Mouse (Mus musculus) liver, embryonic 11.5 days (tissue): ENCODE data around the gene Hist2h2be. TPM values are rescaled to one million over a fixed set of nuclear protein-coding genes. Genes with fewer than 3 reads are reported as not detected.
"Not testable (repeated sequence)": the region's sequence is repeated elsewhere in the genome, so short reads cannot be mapped to it uniquely, and the experiment has no call there.

ENCODE experiments used
- ATAC-seq: fragments of 200-750 bp; cut with Nextera tagmentation; replicated peaks from 2 replicates; pipeline ENCODE4 v1.8.0; 2017; ENCODE audit warnings: moderate number of reproducible peaks, mild to moderate bottlenecking, moderate TSS enrichment, moderate library complexity; ENCODE audit not compliant: low FRiP score
- DNase-seq: peaks from one replicate; pipeline ENCODE4 v3.0.0-alpha.2; 2017; ENCODE audit warnings: low spot score
- H3K27ac ChIP-seq: fragments of 300-500 bp; sonication (generic); 2 replicates; pipeline ENCODE4 v1.5.1; 2014; ENCODE audit warnings: mild to moderate bottlenecking, low read depth, low read length, control low read depth
- H3K27me3 ChIP-seq: fragments of 300-500 bp; sonication (generic); replicated peaks from 2 replicates; pipeline ENCODE4 v1.6.1; 2014; ENCODE audit warnings: low read length, mixed read lengths; ENCODE audit not compliant: control insufficient read depth, insufficient read depth
- H3K36me3 ChIP-seq: fragments of 300-500 bp; sonication (generic); 2 replicates; pipeline ENCODE4 v1.6.1; 2014; ENCODE audit warnings: mild to moderate bottlenecking, low read length, moderate library complexity, mixed read lengths; ENCODE audit not compliant: control insufficient read depth, insufficient read depth
- H3K4me1 ChIP-seq: fragments of 300-500 bp; sonication (generic); replicated peaks from 2 replicates; pipeline ENCODE4 v1.6.1; 2014; ENCODE audit warnings: low read length, mixed read lengths; ENCODE audit not compliant: control insufficient read depth, insufficient read depth
- H3K4me2 ChIP-seq: fragments of 300-500 bp; sonication (generic); 2 replicates; pipeline ENCODE4 v1.6.1; 2014; ENCODE audit warnings: mild to moderate bottlenecking, control low read depth, moderate library complexity
- H3K4me3 ChIP-seq: fragments of 300-500 bp; sonication (generic); 2 replicates; pipeline ENCODE4 v1.5.1; 2014; ENCODE audit warnings: low read depth, low read length, control low read depth
- H3K9ac ChIP-seq: fragments of 300-500 bp; sonication (generic); 2 replicates; pipeline ENCODE4 v1.6.1; 2014; ENCODE audit warnings: low read depth, low read length, control low read depth
- H3K9me3 ChIP-seq: fragments of 300-500 bp; sonication (generic); 2 replicates; pipeline ENCODE4 v1.6.1; 2016; ENCODE audit warnings: low read length, inconsistent platforms, mixed read lengths; ENCODE audit not compliant: control insufficient read depth
- WGBS: fragments of 180-500 bp; shearing (Covaris S2); extraction: QIAGEN DNeasy Blood & Tissue Kit; methylation state at CpG from one replicate; pipeline ENCODE4 v1.1.7; 2014; 5-methylcytosine and 5-hydroxymethylcytosine counted together
- polyA plus RNA-seq: library from polyadenylated mRNA; unstranded; fragments of >200 nt; fragmentation: Nextera tagmentation; extraction: Ambion mirVana; gene quantifications from 2 replicates; pipeline ENCODE4 v1.2.1, GENCODE M21; 2014

Gene Hist2h2be
- polyA plus RNA-seq, 1 experiment from 2014 or later, result 7.7 TPM

DNA sequence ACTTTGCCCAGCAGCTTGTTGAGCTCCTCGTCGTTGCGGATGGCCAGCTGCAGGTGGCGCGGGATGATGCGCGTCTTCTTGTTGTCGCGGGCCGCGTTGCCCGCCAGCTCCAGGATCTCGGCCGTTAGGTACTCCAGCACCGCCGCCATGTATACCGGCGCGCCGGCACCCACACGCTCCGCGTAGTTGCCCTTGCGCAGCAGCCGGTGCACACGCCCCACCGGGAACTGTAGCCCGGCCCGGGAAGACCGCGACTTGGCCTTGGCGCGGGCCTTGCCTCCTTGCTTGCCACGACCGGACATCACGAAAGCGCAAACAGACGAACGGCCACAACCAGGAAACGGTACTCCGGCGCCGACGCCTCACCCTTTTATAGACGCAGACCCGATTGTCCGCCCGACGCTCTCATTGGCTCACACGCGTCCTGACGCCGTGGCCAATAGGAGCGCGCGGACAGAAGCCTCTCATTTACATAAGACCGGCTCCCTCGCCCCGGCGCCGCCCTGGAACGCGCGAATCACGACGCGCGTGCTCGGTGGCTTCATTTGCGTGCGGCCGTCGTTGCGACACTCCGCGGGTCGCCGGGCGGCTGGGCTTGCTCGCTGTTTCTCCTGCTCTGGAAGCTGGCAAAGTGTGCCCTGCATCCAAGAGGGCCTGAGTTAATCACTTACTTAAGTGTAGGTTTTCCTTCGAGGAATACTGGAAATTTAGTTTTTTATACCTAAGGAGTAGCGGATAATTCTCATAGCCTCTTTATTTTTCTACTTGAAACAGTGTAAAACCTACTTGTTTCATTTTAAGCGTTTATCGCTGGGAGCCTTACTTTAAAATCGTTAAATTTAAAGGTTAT, 19.3 kb downstream of the Hist2h2be start, which contains the start of gene Hist2h2aa2:
Gene Hist2h2aa2, minus strand, starts transcription at position 328 of the 850 bp plus-strand sequence.
- peak; percentile 66 for ATAC-seq
- not testable (repeated sequence) for H3K36me3 ChIP-seq, H3K27me3 ChIP-seq, H3K9me3 ChIP-seq, DNase-seq
- 5% methylated on average over 24 of the region's 85 CpGs for whole genome bisulfite sequencing
- Histone ChIP-seq H3K9ac (peak within 1 kb of the TSS; percentile 17; the same call in 1 of the 2 replicates), H3K4me1 (peaks cover 20% of the 10 kb centered on the region), H3K4me2 (peak within 1 kb of the TSS; percentile 48), H3K27ac (peak within 1 kb of the TSS; percentile 76), H3K4me3 (0 out of 2 replicates have a peak within 1 kb of the TSS, but pooled peaks have one; percentile 12)

GRCm38 (mm10) chr3:96240799-96241197, 19.9 kb downstream of the Hist2h2be start:
- Histone ChIP-seq H3K9me3 (no peaks in the 10 kb centered on the region), H3K4me3 (0 out of 2 replicates have a peak overlapping the region, but pooled peaks have one; percentile 12), H3K9ac (peak overlapping the region; percentile 17; the same call in 1 of the 2 replicates), H3K27ac (peak overlapping the region; percentile 76), H3K4me2 (peak overlapping the region; percentile 48), H3K27me3 (no peaks in the 10 kb centered on the region), H3K36me3 (no peaks in the 10 kb centered on the region), H3K4me1 (peaks cover 20% of the 10 kb centered on the region)
- no peak for DNase-seq
- ATAC-seq, result no peak
- 83% methylated on average over 9 of the region's 9 CpGs for WGBS

GRCm38 (mm10) chr3:96243921-96244572, 23.1 kb downstream of the Hist2h2be start:
- 68% methylated on average over 7 of the region's 7 CpGs for WGBS
- peak overlapping the region; percentile 58; the same call in 1 of the 2 replicates for H3K4me3 ChIP-seq
- no peaks in the 10 kb centered on the region for H3K9me3 ChIP-seq
- H3K4me2 ChIP-seq, result peak overlapping the region; percentile 76
- no peaks in the 10 kb centered on the region for H3K27me3 ChIP-seq
- no peaks in the 10 kb centered on the region for H3K36me3 ChIP-seq
- no peak for DNase-seq
- peak overlapping the region; percentile 95 for H3K9ac ChIP-seq
- peaks cover 25% of the 10 kb centered on the region for H3K4me1 ChIP-seq
- no peak for ATAC-seq
- H3K27ac ChIP-seq, result peak overlapping the region; percentile 100

DNA sequence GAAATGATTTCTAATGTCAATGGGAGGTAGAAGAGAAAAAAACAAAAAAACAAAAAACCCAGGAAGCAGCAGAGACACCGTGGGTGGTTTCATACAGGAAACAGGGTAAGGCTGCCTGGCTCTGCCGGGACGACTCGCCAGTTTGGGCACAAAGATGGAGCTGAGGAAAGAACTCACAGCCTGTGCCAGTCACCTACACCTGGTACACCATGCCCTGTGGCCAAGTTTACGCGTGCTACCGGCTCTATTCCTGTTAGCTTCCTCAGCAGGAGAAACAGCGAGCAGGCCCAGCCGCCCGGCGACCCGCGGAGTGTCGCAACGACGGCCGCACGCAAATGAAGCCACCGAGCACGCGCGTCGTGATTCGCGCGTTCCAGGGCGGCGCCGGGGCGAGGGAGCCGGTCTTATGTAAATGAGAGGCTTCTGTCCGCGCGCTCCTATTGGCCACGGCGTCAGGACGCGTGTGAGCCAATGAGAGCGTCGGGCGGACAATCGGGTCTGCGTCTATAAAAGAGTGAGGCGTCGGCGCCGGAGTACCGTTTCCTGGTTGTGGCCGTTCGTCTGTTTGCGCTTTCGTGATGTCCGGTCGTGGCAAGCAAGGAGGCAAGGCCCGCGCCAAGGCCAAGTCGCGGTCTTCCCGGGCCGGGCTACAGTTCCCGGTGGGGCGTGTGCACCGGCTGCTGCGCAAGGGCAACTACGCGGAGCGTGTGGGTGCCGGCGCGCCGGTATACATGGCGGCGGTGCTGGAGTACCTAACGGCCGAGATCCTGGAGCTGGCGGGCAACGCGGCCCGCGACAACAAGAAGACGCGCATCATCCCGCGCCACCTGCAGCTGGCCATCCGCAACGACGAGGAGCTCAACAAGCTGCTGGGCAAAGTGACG, 24.3 kb downstream of the Hist2h2be start, which contains the start of gene Hist2h2aa1:
Gene Hist2h2aa1, plus strand, starts transcription at position 495 of the 884 bp plus-strand sequence.
- peak; percentile 76 for ATAC-seq
- Histone ChIP-seq H3K4me2 (peak within 1 kb of the TSS; percentile 76), H3K27ac (peak within 1 kb of the TSS; percentile 100), H3K4me1 (peaks cover 27% of the 10 kb centered on the region), H3K4me3 (peak within 1 kb of the TSS; percentile 58), H3K9ac (peak within 1 kb of the TSS; percentile 95)
- not testable (repeated sequence) for H3K9me3 ChIP-seq, H3K27me3 ChIP-seq, H3K36me3 ChIP-seq
- DNase-seq, result peak; percentile 82
- under 1% methylated on average over 23 of the region's 88 CpGs for WGBS

- WGBS, result 0% methylated on average over 10 of the region's 21 CpGs
- DNase-seq, H3K36me3 ChIP-seq, H3K4me2 ChIP-seq, H3K9ac ChIP-seq, H3K9me3 ChIP-seq, H3K4me3 ChIP-seq, H3K27me3 ChIP-seq: not testable (repeated sequence)
- H3K27ac ChIP-seq, result peak overlapping the region; percentile 81
- peaks cover 23% of the 10 kb centered on the region for H3K4me1 ChIP-seq
- peak; percentile 46 for ATAC-seq
These were observed 25.1 kb downstream of the Hist2h2be start for GRCm38 (mm10) chr3:96246018-96246417.

GRCm38 (mm10) chr3:96246427-96246856, 25.5 kb downstream of the Hist2h2be start, which contains the start of gene Hist2h3c1:
Hist2h3c1 (plus strand) TSS chr3:96246685.
- ATAC-seq, result peak; percentile 85
- 2% methylated on average over 12 of the region's 47 CpGs for WGBS
- peaks cover 23% of the 10 kb centered on the region for H3K4me1 ChIP-seq
- not testable (repeated sequence) for H3K9me3 ChIP-seq, H3K27me3 ChIP-seq, H3K36me3 ChIP-seq, DNase-seq
- peak within 1 kb of the TSS; percentile 78 for H3K9ac ChIP-seq
- H3K4me3 ChIP-seq, result peak within 1 kb of the TSS; percentile 54
- H3K27ac ChIP-seq, result peak within 1 kb of the TSS; percentile 96
- peak within 1 kb of the TSS; percentile 85 for H3K4me2 ChIP-seq

- WGBS, result 4% methylated on average over 11 of the region's 11 CpGs
- H3K27ac ChIP-seq, result peak overlapping the region; percentile 96
These were observed 26.6 kb downstream of the Hist2h2be start for GRCm38 (mm10) chr3:96247356-96248140.

More at GRCm38 (mm10) chr3:96247356-96248140, 26.6 kb downstream of the Hist2h2be start:
- Histone ChIP-seq H3K27me3 (no peaks in the 10 kb centered on the region), H3K9ac (peak overlapping the region; percentile 78), H3K9me3 (no peaks in the 10 kb centered on the region), H3K4me1 (peaks cover 20% of the 10 kb centered on the region), H3K36me3 (no peaks in the 10 kb centered on the region), H3K4me3 (peak overlapping the region; percentile 54), H3K4me2 (peak overlapping the region; percentile 85)
- no peak for ATAC-seq
- no peak for DNase-seq
